Mouse (Mus musculus) CH12.LX (cell line): ENCODE measurements around the gene Gtse1. TPM values are rescaled to one million over a fixed set of nuclear protein-coding genes. Genes with fewer than 3 reads are reported as not detected.

ENCODE experiments used
- DNase-seq: peaks from one replicate; pipeline ENCODE4 v3.0.0-alpha.2; 2013; ENCODE audit errors: extremely low read depth
- H3K27ac ChIP-seq: 2 replicates; pipeline ENCODE4 v1.5.1; 2012; ENCODE audit warnings: low read depth, mild to moderate bottlenecking, control low read depth, moderate library complexity; ENCODE audit not compliant: insufficient read depth
- H3K27me3 ChIP-seq: replicated peaks from 2 replicates; pipeline ENCODE3; 2012; ENCODE audit warnings: inconsistent platforms
- H3K36me3 ChIP-seq, 2 experiments: replicated peaks in 1 of 2; 2 replicates each; pipeline versions ENCODE3 to v1.6.1; 2012; ENCODE audit warnings: inconsistent platforms in 1 of 2, low read length in 1 of 2, mild to moderate bottlenecking in 1 of 2, mixed read lengths in 1 of 2, moderate library complexity in 1 of 2; ENCODE audit not compliant: control insufficient read depth in 1 of 2, insufficient read depth in 1 of 2
- H3K4me1 ChIP-seq, 2 experiments: 2 replicates each; pipeline ENCODE4 v1.6.1; 2012; ENCODE audit warnings: inconsistent platforms in 1 of 2, moderate library complexity in 1 of 2; ENCODE audit not compliant: insufficient read depth in 2 of 2, control insufficient read depth in 1 of 2
- H3K4me2 ChIP-seq: 2 replicates; pipeline ENCODE4 v1.6.1; 2012; ENCODE audit warnings: low read depth, mild to moderate bottlenecking, control low read depth; ENCODE audit not compliant: poor library complexity, insufficient read depth, severe bottlenecking
- H3K4me3 ChIP-seq, 3 experiments: fragments of 150-350 bp in 1 of 3; sonication (generic) in 1 of 3; replicated peaks in 1 of 3; 2 replicates each; pipeline versions ENCODE3 to v1.5.1; 2011 to 2012; ENCODE audit warnings: low read depth in 2 of 3, low read length in 2 of 3, mild to moderate bottlenecking in 2 of 3, moderate library complexity in 2 of 3, control low read depth in 1 of 3, improper control_type of control experiment in 1 of 3, inconsistent platforms in 1 of 3, mixed read lengths in 1 of 3; ENCODE audit not compliant: poor library complexity in 1 of 3
- H3K79me2 ChIP-seq: replicated peaks from 2 replicates; pipeline ENCODE4 v1.6.1; 2012; ENCODE audit warnings: mild to moderate bottlenecking, moderate library complexity; ENCODE audit not compliant: control insufficient read depth, poor library complexity, insufficient read depth, severe bottlenecking; ENCODE audit errors: extremely low read depth
- H3K9ac ChIP-seq: 2 replicates; pipeline ENCODE4 v1.6.1; 2012; ENCODE audit warnings: low read depth, mild to moderate bottlenecking, control low read depth, moderate library complexity; ENCODE audit not compliant: insufficient read depth
- H3K9me3 ChIP-seq: replicated peaks from 2 replicates; pipeline ENCODE3; 2012; ENCODE audit warnings: low read length, inconsistent platforms, mixed read lengths
- CHD2 ChIP-seq: IDR thresholded peaks from 2 replicates; pipeline ENCODE4 v1.6.1; 2011; ENCODE audit warnings: low read length, improper control_type of control experiment
- E2F4 ChIP-seq: IDR thresholded peaks from 2 replicates; pipeline ENCODE4 v1.6.1; 2011; ENCODE audit warnings: low read depth, low read length, improper control_type of control experiment; ENCODE audit not compliant: insufficient replicate concordance
- ELF1 ChIP-seq: IDR thresholded peaks from 2 replicates; pipeline ENCODE4 v1.6.1; 2014; ENCODE audit warnings: low read depth, mild to moderate bottlenecking, inconsistent platforms, low read length, improper control_type of control experiment
- HCFC1 ChIP-seq: IDR thresholded peaks from 2 replicates; pipeline ENCODE4 v1.6.1; 2012; ENCODE audit warnings: low read depth, mild to moderate bottlenecking, inconsistent platforms, low read length, improper control_type of control experiment
- IRF4 ChIP-seq: IDR thresholded peaks from 2 replicates; pipeline ENCODE4 v1.6.1; 2014; ENCODE audit warnings: low read depth, mild to moderate bottlenecking, inconsistent platforms, low read length, improper control_type of control experiment
- JUND ChIP-seq: conservative IDR thresholded peaks from 2 replicates; pipeline ENCODE4 v1.6.1; 2011; ENCODE audit warnings: low read depth, low read length, improper control_type of control experiment
- MAX ChIP-seq: IDR thresholded peaks from 2 replicates; pipeline ENCODE4 v1.6.1; 2011; ENCODE audit warnings: low read length, improper control_type of control experiment
- MEF2A ChIP-seq: IDR thresholded peaks from 2 replicates; pipeline ENCODE4 v1.6.1; 2014; ENCODE audit warnings: low read depth, mild to moderate bottlenecking, inconsistent platforms, low read length, improper control_type of control experiment, borderline replicate concordance
- MXI1 ChIP-seq: IDR thresholded peaks from 2 replicates; pipeline ENCODE4 v1.6.1; 2011; ENCODE audit warnings: mild to moderate bottlenecking, low read depth, low read length, improper control_type of control experiment
- MYC ChIP-seq: IDR thresholded peaks from 2 replicates; pipeline ENCODE4 v1.6.1; 2011; ENCODE audit warnings: low read depth, mild to moderate bottlenecking, improper control_type of control experiment, low read length
- NELFE ChIP-seq: IDR thresholded peaks from 2 replicates; pipeline ENCODE4 v1.6.1; 2011; ENCODE audit warnings: low read depth, low read length, improper control_type of control experiment
- NRF1 ChIP-seq: IDR thresholded peaks from 2 replicates; pipeline ENCODE4 v1.6.1; 2014; ENCODE audit warnings: low read depth, mild to moderate bottlenecking, inconsistent platforms, low read length, improper control_type of control experiment, moderate library complexity
- PAX5 ChIP-seq: IDR thresholded peaks from 2 replicates; pipeline ENCODE4 v1.6.1; 2012; ENCODE audit warnings: low read length, inconsistent platforms, mixed read lengths
- POLR2A ChIP-seq: IDR thresholded peaks from 2 replicates; pipeline ENCODE4 v1.6.1; 2011; ENCODE audit warnings: low read depth, mild to moderate bottlenecking, improper control_type of control experiment, low read length
- RAD21 ChIP-seq: IDR thresholded peaks from 2 replicates; pipeline ENCODE4 v1.6.1; 2011; ENCODE audit warnings: low read depth, mild to moderate bottlenecking, low read length, improper control_type of control experiment, moderate library complexity
- SIN3A ChIP-seq: IDR thresholded peaks from 2 replicates; pipeline ENCODE4 v1.6.1; 2012; ENCODE audit warnings: low read length, improper control_type of control experiment, inconsistent platforms
- TBP ChIP-seq: conservative IDR thresholded peaks from 2 replicates; pipeline ENCODE4 v1.6.1; 2011; ENCODE audit warnings: low read depth, low read length, improper control_type of control experiment
- TCF12 ChIP-seq: IDR thresholded peaks from 2 replicates; pipeline ENCODE4 v1.6.1; 2014; ENCODE audit warnings: low read depth, mild to moderate bottlenecking, inconsistent platforms, low read length, improper control_type of control experiment
- ZMIZ1 ChIP-seq: IDR thresholded peaks from 2 replicates; pipeline ENCODE4 v1.6.1; 2012; ENCODE audit warnings: low read depth, mild to moderate bottlenecking, inconsistent platforms, low read length, improper control_type of control experiment
- ZNF384 ChIP-seq: IDR thresholded peaks from 2 replicates; pipeline ENCODE4 v1.6.1; 2012; ENCODE audit warnings: low read depth, low read length, improper control_type of control experiment, inconsistent platforms
- dilution Hi-C: fragments of 300-500 bp; cut with MboI; formaldehyde crosslinking; loops from 2 replicates; pipeline ENCODE4 v1.14.3; 2020; ENCODE audit warnings: low sequenced_read_pairs; ENCODE audit not compliant: extremely low pct_unique_long_range_greater_than_20kb, extremely low pct_ligation_motif_present
- in situ Hi-C: fragments of 300-500 bp; cut with MboI; formaldehyde crosslinking; loops from 3 replicates; pipeline ENCODE4 v1.14.3; 2019; ENCODE audit warnings: low sequenced_read_pairs, low pct_ligation_motif_present, low pct_unique_long_range_greater_than_20kb, mixed read lengths
- polyA plus RNA-seq: library from polyadenylated mRNA; unstranded; fragments of >175 nt; gene quantifications from 2 replicates; pipeline ENCODE4 v1.2.1, GENCODE M21; 2012; ENCODE audit warnings: low read depth; ENCODE audit not compliant: insufficient read length
- total RNA-seq, 2 experiments: library from RNA; depleted of rRNA; stranded (reverse); fragments of 300-350 nt in 1 of 2; fragments of >200 nt in 1 of 2; gene quantifications; 2 replicates each; pipeline ENCODE4 v1.2.3; 2012 to 2014

The Gtse1 gene
- total and polyA plus RNA-seq, 3 experiments = 32.8 to 40.1 (median 37.4) TPM

DNA sequence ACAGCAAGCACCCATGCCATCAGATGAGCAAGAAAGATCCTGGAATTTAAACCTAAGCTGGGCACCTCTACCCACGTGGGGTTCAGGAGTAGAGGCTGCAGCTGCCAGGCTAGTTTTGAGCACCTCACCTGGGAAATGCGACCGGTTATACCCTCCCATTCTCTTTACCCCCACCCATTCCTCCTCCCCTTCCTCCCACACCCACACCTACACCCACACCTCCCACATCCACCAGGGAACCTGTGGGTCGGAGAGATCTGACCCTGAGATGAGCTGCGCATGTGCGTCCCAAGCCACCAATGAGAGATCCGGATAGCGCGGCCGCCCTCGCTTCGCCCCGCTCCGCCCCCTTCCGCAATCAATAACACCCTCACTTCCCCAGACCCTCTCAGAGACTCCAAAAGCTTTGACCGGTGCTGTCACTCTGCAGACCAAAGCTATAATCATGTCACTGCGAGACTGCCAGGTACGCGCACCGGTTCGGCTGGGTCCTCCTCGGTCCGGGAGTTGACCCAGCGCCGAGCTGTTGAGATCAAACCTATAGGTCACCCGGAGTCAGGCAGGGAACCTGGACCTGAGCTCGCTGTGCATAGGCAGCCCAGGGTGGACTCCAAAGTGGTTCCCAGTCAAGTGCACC lies 27.5 kb upstream of the Gtse1 start, which contains the start of gene Ttc38:
Ttc38 (plus strand) TSS at position 353 of the 637 bp plus-strand sequence.
- H3K27ac ChIP-seq = no peak within 1 kb of the TSS
- H3K9me3 ChIP-seq = no peaks in the 10 kb centered on the region
- peaks cover 11% of the 10 kb centered on the region for H3K27me3 ChIP-seq
- TF ChIP-seq JUND (no peak), TBP (peak; percentile 77), ELF1 (peak; percentile 87), HCFC1 (peak; percentile 48; the same call in 1 of the 2 replicates), MAX (peak; percentile 71), NRF1 (peak; percentile 96), ZNF384 (no peak), MXI1 (peak; percentile 85), IRF4 (0 out of 2 replicates have a peak, but pooled peaks have one; percentile 21), MYC (peak; percentile 81), TCF12 (peak; percentile 79), CHD2 (no peak), NELFE (peak; percentile 80), PAX5 (no peak), POLR2A (peak; percentile 84), RAD21 (no peak), ZMIZ1 (peak; percentile 48; the same call in 1 of the 2 replicates)
- DNase-seq = peak; percentile 86
- peak within 1 kb of the TSS; percentile 95 for H3K4me2 ChIP-seq
- H3K4me3 ChIP-seq = peak within 1 kb of the TSS; percentile 68 to 90 (median 69)
- peak within 1 kb of the TSS; percentile 89 for H3K9ac ChIP-seq
- dilution Hi-C loops (no loop called here), in situ Hi-C loops (no loop called here)
- H3K79me2 ChIP-seq = no peaks in the 10 kb centered on the region
- H3K36me3 ChIP-seq = peaks cover 0 to 19% of the 10 kb centered on the region in 2 experiments
- peaks cover 8 to 31% of the 10 kb centered on the region in 2 experiments for H3K4me1 ChIP-seq

DNA sequence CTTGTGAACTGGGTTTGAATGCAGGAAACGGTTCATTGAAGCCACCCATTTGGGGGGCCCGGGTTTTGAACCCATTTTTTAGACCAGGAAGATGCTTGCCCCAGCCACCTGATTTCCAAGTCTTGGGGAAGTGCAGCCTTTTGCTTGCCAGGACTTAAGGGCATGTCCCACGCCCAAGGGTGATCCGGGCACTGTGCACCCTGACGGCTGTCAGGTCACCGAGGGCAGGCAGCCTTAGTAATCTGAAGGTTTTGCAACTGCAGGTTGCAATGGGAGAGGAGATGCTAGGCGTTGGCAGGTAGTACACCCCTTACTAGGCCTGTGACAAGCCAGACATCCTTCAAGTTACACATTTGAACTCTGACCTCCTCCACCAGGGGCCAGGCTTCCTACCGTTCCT lies 26.9 kb upstream of the Gtse1 start:
- no peak for TF ChIP-seq MEF2A
- TF ChIP-seq RAD21 = no peak
- no peak for TF ChIP-seq SIN3A
- no peak for TF ChIP-seq E2F4
- TF ChIP-seq, all 38 proteins: peak for 0
- peaks cover 7% of the 10 kb centered on the region for H3K27me3 ChIP-seq
- no peaks in the 10 kb centered on the region for H3K79me2 ChIP-seq
- no peak for DNase-seq
- H3K9ac ChIP-seq = peak overlapping the region; percentile 89
- peak overlapping the region; percentile 68 to 90 (median 69) for H3K4me3 ChIP-seq
- H3K4me2 ChIP-seq = peak overlapping the region; percentile 95
- peaks cover 8 to 31% of the 10 kb centered on the region in 2 experiments for H3K4me1 ChIP-seq
- H3K36me3 ChIP-seq = peaks cover 0 to 19% of the 10 kb centered on the region in 2 experiments
- dilution Hi-C loops (no loop called here), in situ Hi-C loops (no loop called here)
- no peaks in the 10 kb centered on the region for H3K9me3 ChIP-seq
- H3K27ac ChIP-seq = no peak overlapping the region
